Mouse (Mus musculus): ENCODE results near the gene Lrrfip1.

- no peak for TF ChIP-seq POLR2A (IDR thresholded peaks at IDR 0.05; ENCODE audit: borderline replicate concordance, control insufficient read depth, low read depth, low read length)
- no peak for TF ChIP-seq CTCF (IDR thresholded peaks at IDR 0.05; ENCODE audit: control insufficient read depth, insufficient read depth, low read length)
Observed at GRCm38 (mm10) chr1:91077456-91077855, 78.9 kb downstream of the Lrrfip1 start.

All from bone marrow, adult 2 months (tissue).